Mouse (Mus musculus): ENCODE measurements around the gene Urb1. TPM values are rescaled to one million over a fixed set of nuclear protein-coding genes. Genes with fewer than 3 reads are reported as not detected.

The Urb1 gene
- total and polyA plus RNA-seq, 2 experiments from 2014 or later: 4.6 to 19.0 TPM

DNA sequence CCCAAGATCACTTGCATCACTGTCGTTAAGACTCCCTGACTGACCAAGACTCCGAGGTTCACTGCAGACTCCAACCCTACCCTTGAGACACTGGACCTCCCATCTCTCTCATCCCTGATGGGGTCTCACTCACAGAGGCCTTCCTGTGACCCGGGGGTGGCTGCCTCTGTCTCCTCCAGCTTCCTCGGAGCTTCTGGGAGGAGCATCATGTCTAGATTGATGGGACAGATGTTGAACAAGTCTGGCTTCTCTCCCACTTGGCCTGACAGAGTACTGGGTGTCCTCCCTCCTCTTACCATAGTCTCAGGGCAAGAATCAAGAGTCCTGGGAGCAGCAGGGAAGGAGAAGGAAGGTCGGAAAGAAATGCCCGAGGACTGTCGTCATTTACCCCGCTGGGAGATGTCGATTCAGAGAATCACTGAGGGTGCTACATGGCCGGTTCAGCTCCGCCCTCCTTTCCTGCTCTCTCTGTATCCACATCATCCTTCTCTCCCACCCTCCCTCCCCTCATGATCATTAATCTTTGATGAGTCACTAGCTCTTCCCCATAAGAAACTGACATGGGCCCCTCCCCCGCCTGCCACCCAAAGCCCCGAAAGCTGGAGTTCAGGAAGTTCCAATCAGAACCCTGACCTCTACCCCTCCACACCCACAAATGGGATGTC, 105.9 kb downstream of the Urb1 start:
- Histone ChIP-seq H3K9me3 (ENCODE audit: low read length) (no peaks in the 10 kb centered on the region), H3K4me3 (ENCODE audit: low read depth, low read length) (no peak overlapping the region), H3K4me1 (ENCODE audit: insufficient read depth) (0 out of 2 replicates have a peak, but pooled peaks cover 5% of the 10 kb centered on the region), H3K27ac (ENCODE audit: low read depth, low read length) (no peak overlapping the region), H3K27me3 (ENCODE audit: insufficient read depth, low read length) (no peaks in the 10 kb centered on the region), H3K4me2 (ENCODE audit: low read depth) (no peak overlapping the region), H3K36me3 (ENCODE audit: insufficient read depth) (no peaks in the 10 kb centered on the region), H3K9ac (no peak overlapping the region)
- 86% methylated on average over 13 of the region's 13 CpGs for WGBS
- ATAC-seq (no peak), DNase-seq (no peak)
- no peak for TF ChIP-seq CTCF (IDR thresholded peaks at IDR 0.05; ENCODE audit: low read depth)

GRCm38 (mm10) chr16:90703646-90704045, 106.6 kb downstream of the Urb1 start:
- Histone ChIP-seq H3K27ac (ENCODE audit: low read depth, low read length) (no peak overlapping the region), H3K4me1 (ENCODE audit: insufficient read depth) (no peaks in the 10 kb centered on the region), H3K27me3 (ENCODE audit: insufficient read depth, low read length) (no peaks in the 10 kb centered on the region), H3K4me3 (ENCODE audit: low read depth, low read length) (no peak overlapping the region), H3K9ac (no peak overlapping the region), H3K9me3 (ENCODE audit: low read length) (no peaks in the 10 kb centered on the region), H3K36me3 (ENCODE audit: insufficient read depth) (no peaks in the 10 kb centered on the region), H3K4me2 (ENCODE audit: low read depth) (no peak overlapping the region)
- TF ChIP-seq CTCF (IDR thresholded peaks at IDR 0.05; ENCODE audit: low read depth): no peak
- ATAC-seq (no peak), DNase-seq (no peak)
- 48% methylated on average over 1 of the region's 1 CpGs for WGBS

DNA sequence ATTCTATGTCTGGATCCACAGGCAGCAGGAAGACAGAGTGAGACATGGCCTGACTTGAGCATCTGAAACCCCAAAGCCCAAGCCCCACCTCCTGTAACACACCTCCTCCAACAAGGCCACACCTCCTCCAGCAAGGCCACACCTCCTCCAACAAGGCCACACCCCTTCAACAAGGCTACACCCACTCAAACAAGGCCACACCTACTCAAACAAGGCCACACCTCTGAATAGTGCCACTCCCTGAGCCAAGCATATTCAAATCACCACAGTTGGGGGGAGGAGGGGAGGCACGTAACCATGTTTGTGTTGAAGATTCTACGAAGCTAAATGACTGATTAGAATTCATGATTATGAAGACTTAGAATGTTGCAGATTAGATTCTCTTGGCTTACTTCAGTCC, 108.7 kb downstream of the Urb1 start:
- 88% methylated on average over 2 of the region's 2 CpGs for WGBS
- Histone ChIP-seq H3K27ac (ENCODE audit: low read depth, low read length) (no peak overlapping the region), H3K4me2 (ENCODE audit: low read depth) (no peak overlapping the region), H3K36me3 (ENCODE audit: insufficient read depth) (no peaks in the 10 kb centered on the region), H3K4me1 (ENCODE audit: insufficient read depth) (no peaks in the 10 kb centered on the region), H3K4me3 (ENCODE audit: low read depth, low read length) (no peak overlapping the region), H3K9me3 (ENCODE audit: low read length) (no peaks in the 10 kb centered on the region), H3K9ac (no peak overlapping the region), H3K27me3 (ENCODE audit: insufficient read depth, low read length) (no peaks in the 10 kb centered on the region)
- DNase-seq: no peak
- no peak for ATAC-seq
- TF ChIP-seq CTCF (IDR thresholded peaks at IDR 0.05; ENCODE audit: low read depth): no peak

Other genes starting within 250 kb of the Urb1 start
- gene Mis18a, start 83.0 kb downstream of the Urb1 start, total RNA-seq (2014; rRNA removed): 24.1 and 27.0 TPM in 2 replicates
- gene Mis18a, start 83.0 kb downstream of the Urb1 start, polyA plus RNA-seq (2015; fragmentation: Nextera tagmentation; extraction: Ambion mirVana): 29.8 and 33.6 TPM in 2 replicates
- 1.00 and 1.1 TPM in 2 replicates for gene Mrap, start 72.2 kb downstream of the Urb1 start, total RNA-seq (2014; rRNA removed)
- gene Mrap, start 72.2 kb downstream of the Urb1 start, polyA plus RNA-seq (2015; fragmentation: Nextera tagmentation; extraction: Ambion mirVana): 0.65 and 0.77 TPM in 2 replicates
- 4.0 TPM in 2 replicates for gene Eva1c, start 16.3 kb upstream of the Urb1 start, total RNA-seq (2014; rRNA removed)
- gene Eva1c, start 16.3 kb upstream of the Urb1 start, polyA plus RNA-seq (2015; fragmentation: Nextera tagmentation; extraction: Ambion mirVana): 3.4 TPM in 2 replicates
- 28.0 and 28.6 TPM in 2 replicates for gene Cfap298, start 124.7 kb upstream of the Urb1 start, total RNA-seq (2014; rRNA removed)
- 73.4 and 79.6 TPM in 2 replicates for gene Cfap298, start 124.7 kb upstream of the Urb1 start, polyA plus RNA-seq (2015; fragmentation: Nextera tagmentation; extraction: Ambion mirVana)
- 48.2 and 62.5 TPM in 2 replicates for gene Synj1, start 200.9 kb upstream of the Urb1 start, total RNA-seq (2014; rRNA removed)
- 24.8 and 38.0 TPM in 2 replicates for gene Synj1, start 200.9 kb upstream of the Urb1 start, polyA plus RNA-seq (2015; fragmentation: Nextera tagmentation; extraction: Ambion mirVana)
- gene Paxbp1, start 234.1 kb upstream of the Urb1 start, total RNA-seq (2014; rRNA removed): 80.0 and 88.6 TPM in 2 replicates
- gene Paxbp1, start 234.1 kb upstream of the Urb1 start, polyA plus RNA-seq (2015; fragmentation: Nextera tagmentation; extraction: Ambion mirVana): 10.3 and 19.5 TPM in 2 replicates